Mouse (Mus musculus): ENCODE data around the gene Llph. TPM values are rescaled to one million over a fixed set of nuclear protein-coding genes. Genes with fewer than 3 reads are reported as not detected.
A peak's percentile ranks its signal among the peaks of the same experiment; 100 is the strongest.
"Not testable (repeated sequence)": the region's sequence is repeated elsewhere in the genome, so short reads cannot be mapped to it uniquely, and the experiment has no call there.

Gene Llph
- polyA plus RNA-seq, 1 experiment from 2014 or later: 54.6 TPM

- WGBS: 1% methylated on average over 13 of the region's 13 CpGs
- H3K9ac ChIP-seq: peak within 1 kb of the TSS; percentile 72
- H3K27ac ChIP-seq: no peak within 1 kb of the TSS
- H3K9me3 ChIP-seq: no peaks in the 10 kb centered on the region
- peak within 1 kb of the TSS; percentile 60 for H3K4me3 ChIP-seq
- no peaks in the 10 kb centered on the region for H3K36me3 ChIP-seq
- peaks cover 19% of the 10 kb centered on the region for H3K27me3 ChIP-seq
- no peak for ATAC-seq (ENCODE audit: insufficient number of reproducible peaks, insufficient read depth, low FRiP score, low TSS enrichment, low read depth)
- H3K4me1 ChIP-seq: peaks cover 9% of the 10 kb centered on the region
- peak within 1 kb of the TSS; percentile 93 for H3K4me2 ChIP-seq
These were observed 24.9 kb upstream of the Llph start, which contains the start of gene Irak3 for GRCm38 (mm10) chr10:120201961-120202402. Gene Irak3 (minus strand): TSS chr10:120202130.

- Histone ChIP-seq H3K4me2 (peak overlapping the region; percentile 93), H3K36me3 (no peaks in the 10 kb centered on the region), H3K9ac (no peak overlapping the region), H3K27ac (no peak overlapping the region), H3K4me3 (no peak overlapping the region), H3K9me3 (no peaks in the 10 kb centered on the region), H3K4me1 (peaks cover 9% of the 10 kb centered on the region), H3K27me3 (peaks cover 14% of the 10 kb centered on the region)
- 68% methylated on average over 16 of the region's 16 CpGs for WGBS
- no peak for ATAC-seq (ENCODE audit: insufficient number of reproducible peaks, insufficient read depth, low FRiP score, low TSS enrichment, low read depth)
These were observed 24.2 kb upstream of the Llph start for GRCm38 (mm10) chr10:120202467-120203250.

- Histone ChIP-seq H3K27ac (no peak overlapping the region), H3K4me1 (peaks cover 14% of the 10 kb centered on the region), H3K9ac (no peak overlapping the region), H3K9me3 (no peaks in the 10 kb centered on the region), H3K4me2 (no peak overlapping the region), H3K36me3 (no peaks in the 10 kb centered on the region), H3K4me3 (no peak overlapping the region), H3K27me3 (peaks cover 12% of the 10 kb centered on the region)
- no peak for ATAC-seq (ENCODE audit: insufficient number of reproducible peaks, insufficient read depth, low FRiP score, low TSS enrichment, low read depth)
- 78% methylated on average over 13 of the region's 13 CpGs for WGBS
These were observed 22.2 kb upstream of the Llph start for GRCm38 (mm10) chr10:120204591-120205210.

- 87% methylated on average over 8 of the region's 8 CpGs for WGBS
- ATAC-seq (ENCODE audit: insufficient number of reproducible peaks, insufficient read depth, low FRiP score, low TSS enrichment, low read depth): no peak
- Histone ChIP-seq H3K27ac (no peak overlapping the region), H3K36me3 (peaks cover 10% of the 10 kb centered on the region; the same call in 1 of the 2 replicates), H3K4me2 (no peak overlapping the region), H3K9ac (no peak overlapping the region), H3K4me3 (no peak overlapping the region), H3K9me3 (no peaks in the 10 kb centered on the region), H3K4me1 (peaks cover 9% of the 10 kb centered on the region), H3K27me3 (no peaks in the 10 kb centered on the region; the same call in 1 of the 2 replicates)
These were observed 18.9 kb upstream of the Llph start for GRCm38 (mm10) chr10:120208015-120208414.

GRCm38 (mm10) chr10:120208575-120209538 lies 18.0 kb upstream of the Llph start:
- no peak overlapping the region for H3K27ac ChIP-seq
- ATAC-seq (ENCODE audit: insufficient number of reproducible peaks, insufficient read depth, low FRiP score, low TSS enrichment, low read depth): peak; percentile 76
- H3K27me3 ChIP-seq: no peaks in the 10 kb centered on the region
- H3K36me3 ChIP-seq: peaks cover 10% of the 10 kb centered on the region; the same call in 1 of the 2 replicates
- WGBS: 4% methylated on average over 53 of the region's 53 CpGs
- no peaks in the 10 kb centered on the region for H3K9me3 ChIP-seq
- H3K4me1 ChIP-seq: peaks cover 9% of the 10 kb centered on the region
- H3K4me3 ChIP-seq: peak overlapping the region; percentile 97
- H3K4me2 ChIP-seq: peak overlapping the region; percentile 80
- peak overlapping the region; percentile 84 for H3K9ac ChIP-seq

GRCm38 (mm10) chr10:120209539-120209925 lies 17.3 kb upstream of the Llph start:
- Histone ChIP-seq H3K4me3 (peak overlapping the region; percentile 97), H3K4me2 (peak overlapping the region; percentile 80), H3K9me3 (no peaks in the 10 kb centered on the region), H3K9ac (peak overlapping the region; percentile 84; the same call in 1 of the 2 replicates), H3K4me1 (peaks cover 9% of the 10 kb centered on the region), H3K27me3 (no peaks in the 10 kb centered on the region), H3K27ac (no peak overlapping the region), H3K36me3 (peaks cover 10% of the 10 kb centered on the region; the same call in 1 of the 2 replicates)
- ATAC-seq (ENCODE audit: insufficient number of reproducible peaks, insufficient read depth, low FRiP score, low TSS enrichment, low read depth): no peak
- 52% methylated on average over 6 of the region's 6 CpGs for WGBS

- H3K4me3 ChIP-seq: no peak overlapping the region
- H3K36me3 ChIP-seq: peaks cover 10% of the 10 kb centered on the region; the same call in 1 of the 2 replicates
- H3K27ac ChIP-seq: no peak overlapping the region
- H3K4me2 ChIP-seq: peak overlapping the region; percentile 80
- no peak overlapping the region for H3K9ac ChIP-seq
- no peaks in the 10 kb centered on the region for H3K27me3 ChIP-seq
- no peaks in the 10 kb centered on the region for H3K9me3 ChIP-seq
- WGBS: 87% methylated on average over 3 of the region's 3 CpGs
- H3K4me1 ChIP-seq: peaks cover 9% of the 10 kb centered on the region
- ATAC-seq (ENCODE audit: insufficient number of reproducible peaks, insufficient read depth, low FRiP score, low TSS enrichment, low read depth): no peak
These were observed 16.8 kb upstream of the Llph start for GRCm38 (mm10) chr10:120210096-120210495.

GRCm38 (mm10) chr10:120217099-120217498 lies 9.8 kb upstream of the Llph start:
- not testable (repeated sequence) for H3K27me3 ChIP-seq; H3K27ac ChIP-seq; H3K9ac ChIP-seq; H3K4me3 ChIP-seq; H3K4me1 ChIP-seq; H3K9me3 ChIP-seq; ATAC-seq (ENCODE audit: insufficient number of reproducible peaks, insufficient read depth, low FRiP score, low TSS enrichment, low read depth); H3K4me2 ChIP-seq
- peaks cover 29% of the 10 kb centered on the region for H3K36me3 ChIP-seq
- 92% methylated on average over 1 of the region's 1 CpGs for WGBS

- H3K27ac ChIP-seq: no peak overlapping the region
- no peak for ATAC-seq (ENCODE audit: insufficient number of reproducible peaks, insufficient read depth, low FRiP score, low TSS enrichment, low read depth)
- no peaks in the 10 kb centered on the region for H3K4me1 ChIP-seq
- WGBS: 89% methylated on average over 10 of the region's 10 CpGs
- no peaks in the 10 kb centered on the region for H3K27me3 ChIP-seq
- peaks cover 31% of the 10 kb centered on the region for H3K36me3 ChIP-seq
- H3K9ac ChIP-seq: no peak overlapping the region
- no peak overlapping the region for H3K4me2 ChIP-seq
- H3K9me3 ChIP-seq: no peaks in the 10 kb centered on the region
- no peak overlapping the region for H3K4me3 ChIP-seq
These were observed 7.9 kb upstream of the Llph start for GRCm38 (mm10) chr10:120218996-120219395.

- Histone ChIP-seq H3K27me3 (no peaks in the 10 kb centered on the region), H3K4me1 (no peaks in the 10 kb centered on the region), H3K4me3 (no peak overlapping the region), H3K27ac (no peak overlapping the region), H3K9me3 (no peaks in the 10 kb centered on the region), H3K4me2 (no peak overlapping the region), H3K9ac (no peak overlapping the region), H3K36me3 (peaks cover 35% of the 10 kb centered on the region)
- 81% methylated on average over 14 of the region's 14 CpGs for WGBS
- no peak for ATAC-seq (ENCODE audit: insufficient number of reproducible peaks, insufficient read depth, low FRiP score, low TSS enrichment, low read depth)
These were observed 7.1 kb upstream of the Llph start for GRCm38 (mm10) chr10:120219578-120220359.

All from embryonic facial prominence, embryonic 13.5 days (tissue).